Mouse (Mus musculus) liver, embryonic 16.5 days (tissue): ENCODE data around the gene Rnf182. TPM values are rescaled to one million over a fixed set of nuclear protein-coding genes. Genes with fewer than 3 reads are reported as not detected.

Source experiments
- ATAC-seq: fragments of 200-750 bp; cut with Nextera tagmentation; 2 replicates; pipeline ENCODE4 v1.8.0; 2017; ENCODE audit warnings: low read depth, mild to moderate bottlenecking, moderate number of reproducible peaks, moderate library complexity
- H3K27ac ChIP-seq: fragments of 300-500 bp; sonication (generic); 2 replicates; pipeline ENCODE4 v1.5.1; 2014; ENCODE audit warnings: mild to moderate bottlenecking, low read length
- H3K27me3 ChIP-seq: fragments of 300-500 bp; sonication (generic); 2 replicates; pipeline ENCODE4 v1.6.1; 2014; ENCODE audit warnings: low read depth, low read length, mixed read lengths; ENCODE audit not compliant: control insufficient read depth, insufficient read depth
- H3K36me3 ChIP-seq: fragments of 300-500 bp; sonication (generic); 2 replicates; pipeline ENCODE4 v1.6.1; 2014; ENCODE audit warnings: mild to moderate bottlenecking; ENCODE audit not compliant: control insufficient read depth, insufficient read depth
- H3K4me1 ChIP-seq: fragments of 300-500 bp; sonication (generic); 2 replicates; pipeline ENCODE4 v1.6.1; 2014; ENCODE audit warnings: low read depth, low read length, mixed read lengths; ENCODE audit not compliant: control insufficient read depth
- H3K4me2 ChIP-seq: fragments of 300-500 bp; sonication (generic); 2 replicates; pipeline ENCODE4 v1.6.1; 2014; ENCODE audit warnings: low read depth, low read length, mixed read lengths
- H3K4me3 ChIP-seq: fragments of 300-500 bp; sonication (generic); 2 replicates; pipeline ENCODE4 v1.5.1; 2014; ENCODE audit warnings: low read depth, mild to moderate bottlenecking, low read length
- H3K9ac ChIP-seq: fragments of 300-500 bp; sonication (generic); 2 replicates; pipeline ENCODE4 v1.6.1; 2014; ENCODE audit warnings: low read depth, low read length
- H3K9me3 ChIP-seq: fragments of 300-500 bp; sonication (generic); replicated peaks from 2 replicates; pipeline ENCODE4 v1.6.1; 2016; ENCODE audit warnings: low read length; ENCODE audit not compliant: control insufficient read depth
- WGBS: fragments of 180-500 bp; shearing (Covaris S2); extraction: QIAGEN DNeasy Blood & Tissue Kit; methylation state at CpG from one replicate; pipeline ENCODE4 v1.1.7; 2014; ENCODE audit not compliant: insufficient replicate concordance; 5-methylcytosine and 5-hydroxymethylcytosine counted together
- polyA plus RNA-seq: library from polyadenylated mRNA; unstranded; fragments of >200 nt; fragmentation: Nextera tagmentation; extraction: Ambion mirVana; gene quantifications from 2 replicates; pipeline ENCODE4 v1.2.1, GENCODE M21; 2015

The Rnf182 gene
- polyA plus RNA-seq, 1 experiment from 2014 or later: not detected

DNA sequence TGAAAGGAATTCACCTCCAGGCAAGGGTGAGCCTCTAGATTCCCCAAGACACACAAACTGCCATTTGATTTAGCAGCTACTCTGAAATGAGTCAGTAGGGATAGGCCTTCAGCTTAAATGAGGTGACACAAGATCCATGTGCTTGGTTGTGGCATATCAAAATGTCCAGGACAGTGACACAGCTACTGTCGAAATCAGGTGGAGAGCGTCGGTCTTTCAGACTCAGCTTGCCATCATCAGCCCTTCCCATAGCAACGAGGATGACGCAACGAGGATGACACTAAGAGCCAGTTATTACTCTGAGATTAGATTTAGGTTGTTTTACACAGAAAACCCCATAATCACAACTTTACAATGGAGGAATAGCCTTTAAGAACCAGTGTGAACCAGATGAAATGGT is 14.5 kb upstream of the Rnf182 start:
- H3K4me2 ChIP-seq: no peak overlapping the region

DNA sequence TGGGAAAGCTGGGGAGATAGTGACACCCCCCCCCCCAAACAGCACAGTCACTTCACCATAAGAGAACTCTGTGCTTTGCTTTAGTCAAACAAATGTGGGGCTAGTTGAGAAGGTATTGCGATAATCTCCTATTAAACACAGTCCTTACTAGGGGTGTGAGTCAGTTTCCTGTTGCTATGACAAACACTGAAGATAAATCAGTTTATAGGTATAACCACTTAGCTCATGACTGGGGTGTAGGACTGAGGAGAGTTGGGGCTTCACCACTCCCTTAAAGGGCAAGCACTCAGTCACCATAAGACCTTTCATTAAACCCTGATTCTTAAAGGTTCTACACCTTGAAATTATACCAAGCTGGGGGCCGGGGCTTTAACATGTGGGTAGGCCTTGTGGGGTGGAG is 13.1 kb upstream of the Rnf182 start:
- Histone ChIP-seq H3K27me3 (no peaks in the 10 kb centered on the region), H3K4me2 (no peak overlapping the region), H3K9me3 (no peaks in the 10 kb centered on the region), H3K4me3 (no peak overlapping the region), H3K9ac (no peak overlapping the region), H3K4me1 (no peaks in the 10 kb centered on the region), H3K27ac (no peak overlapping the region), H3K36me3 (no peaks in the 10 kb centered on the region)
- WGBS: 62% methylated on average over 2 of the region's 2 CpGs
- ATAC-seq: no peak

More for the DNA sequence above, 14.5 kb upstream of the Rnf182 start:
- Histone ChIP-seq H3K27ac (no peak overlapping the region), H3K9me3 (no peaks in the 10 kb centered on the region), H3K36me3 (no peaks in the 10 kb centered on the region), H3K4me1 (no peaks in the 10 kb centered on the region), H3K4me3 (no peak overlapping the region), H3K27me3 (no peaks in the 10 kb centered on the region), H3K9ac (no peak overlapping the region)
- no peak for ATAC-seq
- WGBS: 65% methylated on average over 6 of the region's 6 CpGs

GRCm38 (mm10) chr13:43603042-43603441 is 12.5 kb upstream of the Rnf182 start:
- H3K27ac ChIP-seq: no peak overlapping the region

DNA sequence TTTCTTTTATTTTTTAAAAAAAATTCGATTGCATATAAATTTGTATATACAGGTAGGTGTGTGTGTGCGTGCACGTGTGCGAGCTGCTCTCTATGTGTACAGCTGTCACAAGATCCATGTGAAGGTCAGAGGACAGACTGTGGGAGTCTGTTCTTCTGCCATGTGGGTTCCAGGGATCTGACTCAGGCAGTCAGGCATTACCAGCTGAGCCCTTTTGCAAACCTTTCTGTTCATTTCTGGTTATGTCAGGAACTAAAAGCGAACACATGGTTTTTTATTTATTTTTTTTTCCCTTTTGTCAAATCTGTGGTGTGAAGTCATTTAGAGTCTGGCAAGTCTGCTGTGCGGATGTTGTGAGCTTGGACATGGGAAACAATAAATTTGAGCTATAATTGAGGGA is 6.7 kb upstream of the Rnf182 start:
- Histone ChIP-seq H3K4me3 (no peak overlapping the region), H3K27ac (no peak overlapping the region), H3K4me1 (no peaks in the 10 kb centered on the region), H3K9me3 (no peaks in the 10 kb centered on the region), H3K4me2 (no peak overlapping the region), H3K9ac (no peak overlapping the region), H3K27me3 (no peaks in the 10 kb centered on the region), H3K36me3 (no peaks in the 10 kb centered on the region)
- ATAC-seq: no peak
- WGBS: 67% methylated on average over 6 of the region's 6 CpGs

More at GRCm38 (mm10) chr13:43603042-43603441, 12.5 kb upstream of the Rnf182 start:
- H3K4me2 ChIP-seq: no peak overlapping the region
- no peaks in the 10 kb centered on the region for H3K4me1 ChIP-seq
- no peak for ATAC-seq
- 67% methylated on average over 13 of the region's 13 CpGs for WGBS
- no peak overlapping the region for H3K9ac ChIP-seq
- no peaks in the 10 kb centered on the region for H3K27me3 ChIP-seq
- H3K9me3 ChIP-seq: no peaks in the 10 kb centered on the region
- no peak overlapping the region for H3K4me3 ChIP-seq
- H3K36me3 ChIP-seq: no peaks in the 10 kb centered on the region

GRCm38 (mm10) chr13:43612040-43612439 is 3.5 kb upstream of the Rnf182 start:
- no peak for ATAC-seq
- no peak overlapping the region for H3K9ac ChIP-seq
- no peak overlapping the region for H3K27ac ChIP-seq
- H3K4me2 ChIP-seq: no peak overlapping the region
- H3K36me3 ChIP-seq: no peaks in the 10 kb centered on the region
- peaks cover 22% of the 10 kb centered on the region for H3K27me3 ChIP-seq
- H3K9me3 ChIP-seq: no peaks in the 10 kb centered on the region
- H3K4me3 ChIP-seq: no peak overlapping the region
- no peaks in the 10 kb centered on the region; the same call in 1 of the 2 replicates for H3K4me1 ChIP-seq
- WGBS: 62% methylated on average over 6 of the region's 6 CpGs

DNA sequence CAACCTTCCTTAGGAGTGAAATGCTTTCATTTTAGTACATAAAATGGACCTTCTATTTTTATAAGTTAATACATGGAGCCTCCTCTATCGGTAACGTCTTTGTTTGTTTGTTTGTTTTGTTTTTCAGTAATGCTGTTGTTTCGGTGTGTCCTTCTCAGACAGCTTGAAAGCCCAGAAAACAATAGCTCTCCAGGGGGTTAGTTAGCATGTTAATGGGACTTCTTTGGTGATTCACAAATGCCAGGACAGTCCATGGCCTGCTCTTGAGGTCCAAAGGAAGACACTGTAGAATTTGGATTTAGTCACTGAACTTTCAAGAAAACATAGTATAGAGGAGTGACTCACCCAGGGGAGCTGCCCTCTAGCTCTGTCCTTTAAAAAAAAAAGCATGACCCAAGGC is 843 bp upstream of the Rnf182 start:
- ATAC-seq: no peak
- Histone ChIP-seq H3K9me3 (no peaks in the 10 kb centered on the region), H3K27ac (no peak overlapping the region), H3K36me3 (no peaks in the 10 kb centered on the region), H3K4me1 (no peaks in the 10 kb centered on the region; the same call in 1 of the 2 replicates), H3K4me3 (no peak overlapping the region), H3K9ac (no peak overlapping the region), H3K4me2 (no peak overlapping the region), H3K27me3 (peaks cover 27% of the 10 kb centered on the region)
- WGBS: 75% methylated on average over 3 of the region's 3 CpGs

DNA sequence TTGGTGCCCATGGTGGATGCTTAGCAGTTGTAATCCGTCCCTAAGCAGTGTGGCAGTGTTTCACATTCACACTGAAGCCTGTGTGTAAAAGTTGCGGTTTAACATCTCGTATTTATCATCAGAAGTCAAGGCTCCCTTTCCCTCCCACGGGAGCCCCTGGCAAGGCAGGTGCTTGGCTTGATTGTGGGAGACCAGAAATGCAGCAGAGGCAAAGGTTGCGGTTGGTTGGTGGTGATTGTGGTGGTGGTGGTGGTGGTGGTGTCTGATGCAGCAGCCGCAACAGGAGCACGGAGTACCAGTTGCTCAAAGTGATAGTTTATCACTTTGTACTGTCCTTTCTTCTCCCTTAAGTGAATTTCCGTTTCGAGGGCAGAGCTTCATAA is 325 bp upstream of the Rnf182 start:
- Histone ChIP-seq H3K27ac (no peak overlapping the region), H3K4me2 (peak overlapping the region; percentile 76), H3K9ac (no peak overlapping the region), H3K4me1 (no peaks in the 10 kb centered on the region; the same call in 1 of the 2 replicates), H3K27me3 (peaks cover 27% of the 10 kb centered on the region), H3K4me3 (peak overlapping the region; percentile 58), H3K36me3 (no peaks in the 10 kb centered on the region), H3K9me3 (no peaks in the 10 kb centered on the region)
- 5% methylated on average over 9 of the region's 9 CpGs for WGBS
- ATAC-seq: no peak

- no peaks in the 10 kb centered on the region; the same call in 1 of the 2 replicates for H3K4me1 ChIP-seq
Observed at GRCm38 (mm10) chr13:43616551-43616950, 1.0 kb downstream of the Rnf182 start.

GRCm38 (mm10) chr13:43619550-43620175 is 4.2 kb downstream of the Rnf182 start:
- no peak overlapping the region for H3K9ac ChIP-seq
- H3K36me3 ChIP-seq: no peaks in the 10 kb centered on the region
- ATAC-seq: no peak
- WGBS: 50% methylated on average over 4 of the region's 4 CpGs
- no peak overlapping the region for H3K4me2 ChIP-seq
- H3K4me3 ChIP-seq: no peak overlapping the region
- no peak overlapping the region for H3K27ac ChIP-seq
- no peaks in the 10 kb centered on the region; the same call in 1 of the 2 replicates for H3K4me1 ChIP-seq
- H3K27me3 ChIP-seq: peaks cover 27% of the 10 kb centered on the region
- H3K9me3 ChIP-seq: no peaks in the 10 kb centered on the region

More at GRCm38 (mm10) chr13:43616551-43616950, 1.0 kb downstream of the Rnf182 start:
- H3K9ac ChIP-seq: no peak overlapping the region
- peak overlapping the region; percentile 76 for H3K4me2 ChIP-seq
- H3K36me3 ChIP-seq: no peaks in the 10 kb centered on the region
- no peak overlapping the region for H3K27ac ChIP-seq
- H3K4me3 ChIP-seq: no peak overlapping the region
- H3K9me3 ChIP-seq: no peaks in the 10 kb centered on the region
- ATAC-seq: no peak
- 34% methylated on average over 6 of the region's 6 CpGs for WGBS
- H3K27me3 ChIP-seq: peaks cover 27% of the 10 kb centered on the region
